Mouse (Mus musculus): ENCODE measurements around the gene Bcap31. TPM values are rescaled to one million over a fixed set of nuclear protein-coding genes. Genes with fewer than 3 reads are reported as not detected.
"Not testable (repeated sequence)": the region's sequence is repeated elsewhere in the genome, so short reads cannot be mapped to it uniquely, and the experiment has no call there.

Bcap31 gene
- polyA plus RNA-seq (2015; fragmentation: Nextera tagmentation; extraction: Ambion mirVana) = 292 and 314 TPM in 2 replicates

- DNase-seq (ENCODE audit: low spot score) = peak; percentile 97
Observed at GRCm38 (mm10) chrX:73716109-73716661, at the start of gene Bcap31, which contains the start of gene Abcd1. TSS of gene Bcap31 (minus strand) at chrX:73716175. TSS of gene Abcd1 (plus strand) at chrX:73716597.

GRCm38 (mm10) chrX:73765311-73765710 is 49.3 kb upstream of the Bcap31 start:
- DNase-seq (ENCODE audit: low spot score) = no peak

- no peak for DNase-seq (ENCODE audit: low spot score)
Observed at GRCm38 (mm10) chrX:73758611-73759290, 42.8 kb upstream of the Bcap31 start.

- no peak for DNase-seq (ENCODE audit: low spot score)
Observed at GRCm38 (mm10) chrX:73756334-73757140, 40.6 kb upstream of the Bcap31 start, which contains the start of gene Plxnb3. TSS of gene Plxnb3 (plus strand) at chrX:73757090.

GRCm38 (mm10) chrX:73748977-73749376 is 33.0 kb upstream of the Bcap31 start:
- no peak for DNase-seq (ENCODE audit: low spot score)

GRCm38 (mm10) chrX:73744774-73745481 is 29.0 kb upstream of the Bcap31 start:
- DNase-seq (ENCODE audit: low spot score) = no peak

GRCm38 (mm10) chrX:73739841-73740240 is 23.9 kb upstream of the Bcap31 start:
- DNase-seq (ENCODE audit: low spot score) = not testable (repeated sequence)

- DNase-seq (ENCODE audit: low spot score) = no peak
Observed at GRCm38 (mm10) chrX:73739151-73739550, 23.2 kb upstream of the Bcap31 start.

GRCm38 (mm10) chrX:73738155-73738554 is 22.2 kb upstream of the Bcap31 start:
- no peak for DNase-seq (ENCODE audit: low spot score)

- DNase-seq (ENCODE audit: low spot score) = no peak
Observed at GRCm38 (mm10) chrX:73730908-73731307, 14.9 kb upstream of the Bcap31 start.

GRCm38 (mm10) chrX:73718686-73719362 is 2.8 kb upstream of the Bcap31 start:
- DNase-seq (ENCODE audit: low spot score) = peak; percentile 55

- no peak for DNase-seq (ENCODE audit: low spot score)
Observed at GRCm38 (mm10) chrX:73718271-73718670, 2.3 kb upstream of the Bcap31 start.

- DNase-seq (ENCODE audit: low spot score) = peak; percentile 31
Observed at GRCm38 (mm10) chrX:73717667-73718066, 1.7 kb upstream of the Bcap31 start.

GRCm38 (mm10) chrX:73716709-73717545 is 952 bp upstream of the Bcap31 start:
- peak; percentile 21 for DNase-seq (ENCODE audit: low spot score)

GRCm38 (mm10) chrX:73715476-73716108 is 383 bp downstream of the Bcap31 start:
- peak; percentile 59 for DNase-seq (ENCODE audit: low spot score)

GRCm38 (mm10) chrX:73700472-73700871 is 15.5 kb downstream of the Bcap31 start:
- no peak for DNase-seq (ENCODE audit: low spot score)

- peak; percentile 47 for DNase-seq (ENCODE audit: low spot score)
Observed at GRCm38 (mm10) chrX:73690917-73691629, 24.9 kb downstream of the Bcap31 start.

GRCm38 (mm10) chrX:73685629-73686028 is 30.3 kb downstream of the Bcap31 start:
- DNase-seq (ENCODE audit: low spot score) = no peak

GRCm38 (mm10) chrX:73684978-73685377 is 31.0 kb downstream of the Bcap31 start:
- DNase-seq (ENCODE audit: low spot score) = no peak

All from thymus, postnatal 0 days (tissue).